Mouse (Mus musculus) E14TG2a.4 (cell line): ENCODE measurements around the gene Itgb8.
A peak's percentile ranks its signal among the peaks of the same experiment; 100 is the strongest.

Experiments
- H3K27me3 ChIP-seq: 2 replicates; pipeline ENCODE4 v1.6.1; 2014; ENCODE audit warnings: low read length, control low read depth; ENCODE audit not compliant: insufficient read depth
- H3K36me3 ChIP-seq: 2 replicates; pipeline ENCODE4 v1.6.1; 2014; ENCODE audit warnings: low read length, control low read depth; ENCODE audit not compliant: insufficient read depth
- H3K4me1 ChIP-seq: replicated peaks from 2 replicates; pipeline ENCODE4 v1.6.1; 2014; ENCODE audit warnings: low read depth, low read length, control low read depth
- H3K4me3 ChIP-seq: replicated peaks from 2 replicates; pipeline ENCODE4 v1.5.1; 2014; ENCODE audit warnings: mild to moderate bottlenecking, low read length
- H3K9me3 ChIP-seq: 2 replicates; pipeline ENCODE4 v1.6.1; 2014; ENCODE audit warnings: low read length, control low read depth
- CTCF ChIP-seq: conservative IDR thresholded peaks from 2 replicates; pipeline ENCODE4 v1.5.1; 2014; ENCODE audit warnings: low read length
- NANOG ChIP-seq: IDR thresholded peaks from 2 replicates; pipeline ENCODE4 v1.6.1; 2014; ENCODE audit warnings: borderline replicate concordance, low read length, mixed read lengths
- POU5F1 ChIP-seq: IDR thresholded peaks from 2 replicates; pipeline ENCODE4 v1.6.1; 2014; ENCODE audit warnings: low read length, borderline replicate concordance

Gene Itgb8

DNA sequence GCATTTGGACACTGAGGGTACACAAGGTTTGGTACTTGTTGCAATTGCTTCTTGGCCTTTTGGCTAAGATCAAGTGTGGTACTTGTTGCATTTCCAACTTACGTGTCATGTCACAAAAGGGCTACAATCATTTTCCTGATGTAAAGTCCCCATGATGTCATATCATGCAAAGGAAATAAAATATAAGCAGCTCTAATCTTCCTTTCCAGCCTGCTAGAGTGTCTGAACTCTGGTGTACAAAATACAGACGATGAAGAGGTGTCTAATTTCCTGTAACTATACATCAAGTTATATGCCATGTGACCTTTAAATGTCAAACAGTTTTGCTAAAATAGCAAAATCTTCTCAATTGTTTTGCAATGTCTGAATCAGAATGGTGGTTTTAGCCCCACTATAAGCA is 34.2 kb downstream of the Itgb8 start:
- Histone ChIP-seq H3K27me3 (no peaks in the 10 kb centered on the region), H3K4me1 (no peaks in the 10 kb centered on the region), H3K36me3 (no peaks in the 10 kb centered on the region), H3K4me3 (no peak overlapping the region), H3K9me3 (no peaks in the 10 kb centered on the region)
- TF ChIP-seq POU5F1 (no peak), NANOG (no peak), CTCF (no peak)

DNA sequence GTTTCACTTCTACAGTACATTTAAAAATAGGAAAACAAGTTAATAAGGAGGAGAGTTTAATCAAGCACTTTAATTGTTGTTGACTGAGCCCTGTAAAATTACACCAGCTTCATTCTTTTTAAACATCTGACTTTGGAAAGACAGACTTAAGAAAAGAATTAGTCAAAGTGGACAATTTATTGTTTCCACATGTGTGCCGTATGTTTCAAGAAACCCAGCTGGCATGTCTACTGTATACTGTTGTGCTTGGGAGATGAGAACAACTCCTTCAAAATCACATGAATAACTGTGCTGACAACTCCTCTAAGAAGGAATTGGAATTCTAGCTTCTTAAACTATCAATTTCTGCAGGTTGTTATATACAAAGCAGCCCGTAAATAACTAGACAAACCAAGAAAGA is 35.8 kb downstream of the Itgb8 start:
- H3K27me3 ChIP-seq = no peaks in the 10 kb centered on the region
- no peaks in the 10 kb centered on the region for H3K4me1 ChIP-seq
- TF ChIP-seq NANOG = no peak
- no peak for TF ChIP-seq POU5F1
- TF ChIP-seq CTCF = no peak
- H3K36me3 ChIP-seq = no peaks in the 10 kb centered on the region
- no peak overlapping the region for H3K4me3 ChIP-seq
- no peaks in the 10 kb centered on the region for H3K9me3 ChIP-seq

DNA sequence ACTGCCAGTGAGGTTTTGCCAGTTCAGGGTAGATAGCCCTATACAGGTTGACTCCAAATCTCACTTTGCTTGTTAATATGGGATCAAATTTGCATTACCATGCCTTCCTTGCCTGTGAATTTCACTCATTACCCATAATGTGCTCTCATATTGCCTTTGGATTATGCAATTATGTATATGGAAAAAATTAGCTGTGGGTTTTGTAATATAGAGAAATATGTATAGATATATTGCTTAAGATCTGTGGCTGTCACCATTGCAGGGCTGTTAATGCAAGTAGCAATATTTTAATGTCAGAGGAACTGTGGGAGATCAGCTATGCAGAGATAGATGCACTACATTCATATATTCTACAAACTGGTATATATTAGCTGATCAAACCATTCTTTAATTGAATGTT is 43.5 kb downstream of the Itgb8 start:
- Histone ChIP-seq H3K27me3 (no peaks in the 10 kb centered on the region), H3K4me3 (no peak overlapping the region), H3K9me3 (no peaks in the 10 kb centered on the region), H3K4me1 (no peaks in the 10 kb centered on the region), H3K36me3 (no peaks in the 10 kb centered on the region)
- no peak for TF ChIP-seq NANOG
- TF ChIP-seq CTCF = no peak
- TF ChIP-seq POU5F1 = no peak

DNA sequence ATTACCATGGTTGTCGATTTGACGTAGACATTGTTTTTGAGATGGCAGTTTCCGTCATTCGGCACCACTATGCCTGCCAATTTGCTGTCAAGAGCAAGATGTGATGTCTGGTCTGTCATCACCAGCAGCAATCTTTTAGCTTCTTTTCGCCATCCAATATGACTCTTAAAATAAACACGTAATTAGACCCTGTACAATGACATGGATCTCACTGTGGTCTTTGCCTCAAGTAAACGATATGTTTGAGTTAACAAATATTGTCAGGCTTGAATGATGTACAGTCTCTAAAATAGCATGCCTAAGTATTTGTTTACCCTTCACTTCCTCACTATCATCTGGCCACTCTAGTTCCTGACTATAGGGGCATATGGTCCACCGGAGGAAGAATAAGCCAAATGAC is 48.8 kb downstream of the Itgb8 start:
- Histone ChIP-seq H3K36me3 (no peaks in the 10 kb centered on the region), H3K4me1 (no peaks in the 10 kb centered on the region), H3K9me3 (no peaks in the 10 kb centered on the region), H3K4me3 (no peak overlapping the region), H3K27me3 (no peaks in the 10 kb centered on the region)
- TF ChIP-seq CTCF (no peak), NANOG (no peak), POU5F1 (no peak)

DNA sequence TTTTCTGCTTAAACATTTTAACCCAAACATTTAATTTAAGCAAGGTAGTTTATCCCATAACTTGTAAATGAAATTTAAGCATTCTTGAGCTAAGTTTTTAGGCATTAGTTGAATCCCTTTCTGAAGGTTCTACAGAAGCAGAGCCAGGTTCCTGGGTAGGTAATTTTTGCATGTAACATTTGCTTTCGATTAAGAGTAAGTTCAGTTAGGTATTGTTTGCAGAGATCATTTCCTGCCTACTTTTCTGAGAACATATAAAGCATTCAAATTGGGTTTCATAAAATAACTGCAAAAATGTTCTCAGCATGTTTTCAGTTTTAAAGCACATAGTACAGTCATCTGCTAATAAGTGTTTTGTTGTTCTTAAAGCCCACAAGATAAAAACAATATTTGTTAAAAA is 53.2 kb downstream of the Itgb8 start:
- no peaks in the 10 kb centered on the region for H3K9me3 ChIP-seq
- H3K4me3 ChIP-seq = no peak overlapping the region
- no peak for TF ChIP-seq CTCF
- TF ChIP-seq POU5F1 = no peak
- no peak for TF ChIP-seq NANOG
- H3K27me3 ChIP-seq = no peaks in the 10 kb centered on the region
- no peaks in the 10 kb centered on the region for H3K36me3 ChIP-seq
- H3K4me1 ChIP-seq = no peaks in the 10 kb centered on the region

GRCm38 (mm10) chr12:119182215-119182924 is 56.2 kb downstream of the Itgb8 start:
- no peak overlapping the region for H3K4me3 ChIP-seq
- H3K36me3 ChIP-seq = no peaks in the 10 kb centered on the region
- no peaks in the 10 kb centered on the region for H3K4me1 ChIP-seq
- H3K27me3 ChIP-seq = no peaks in the 10 kb centered on the region
- TF ChIP-seq POU5F1 = no peak
- no peak for TF ChIP-seq CTCF
- TF ChIP-seq NANOG = no peak
- H3K9me3 ChIP-seq = no peaks in the 10 kb centered on the region

- H3K4me3 ChIP-seq = no peak overlapping the region
- no peaks in the 10 kb centered on the region for H3K9me3 ChIP-seq
- no peaks in the 10 kb centered on the region for H3K36me3 ChIP-seq
- H3K27me3 ChIP-seq = no peaks in the 10 kb centered on the region
- TF ChIP-seq NANOG = no peak
- no peak for TF ChIP-seq POU5F1
- TF ChIP-seq CTCF = no peak
- H3K4me1 ChIP-seq = no peaks in the 10 kb centered on the region
Measured at GRCm38 (mm10) chr12:119176017-119176416, 62.6 kb downstream of the Itgb8 start.

- H3K4me3 ChIP-seq = no peak overlapping the region
- H3K27me3 ChIP-seq = no peaks in the 10 kb centered on the region
- H3K36me3 ChIP-seq = no peaks in the 10 kb centered on the region
- no peak for TF ChIP-seq NANOG
- no peak for TF ChIP-seq POU5F1
- TF ChIP-seq CTCF = peak; percentile 20
- H3K9me3 ChIP-seq = no peaks in the 10 kb centered on the region
- no peaks in the 10 kb centered on the region for H3K4me1 ChIP-seq
Measured at GRCm38 (mm10) chr12:119169828-119170539, 68.6 kb downstream of the Itgb8 start.

GRCm38 (mm10) chr12:119169143-119169542 is 69.5 kb downstream of the Itgb8 start:
- no peaks in the 10 kb centered on the region for H3K27me3 ChIP-seq

More at GRCm38 (mm10) chr12:119169143-119169542, 69.5 kb downstream of the Itgb8 start:
- H3K4me1 ChIP-seq = no peaks in the 10 kb centered on the region
- TF ChIP-seq POU5F1 = no peak
- no peak for TF ChIP-seq CTCF
- H3K36me3 ChIP-seq = no peaks in the 10 kb centered on the region
- H3K9me3 ChIP-seq = no peaks in the 10 kb centered on the region
- H3K4me3 ChIP-seq = no peak overlapping the region
